Mouse (Mus musculus): Measurements from ENCODE around the gene Dscaml1.

GRCm38 (mm10) chr9:45411111-45411510 lies 15.3 kb upstream of the Dscaml1 start:
- TF ChIP-seq CTCF (IDR thresholded peaks at IDR 0.05; ENCODE audit: low read depth) (no peak), EP300 (optimal IDR thresholded peaks at IDR 0.05) (no peak)
